ENCODE assay signal across 21 mouse cellular contexts in the genomic region with DNA sequence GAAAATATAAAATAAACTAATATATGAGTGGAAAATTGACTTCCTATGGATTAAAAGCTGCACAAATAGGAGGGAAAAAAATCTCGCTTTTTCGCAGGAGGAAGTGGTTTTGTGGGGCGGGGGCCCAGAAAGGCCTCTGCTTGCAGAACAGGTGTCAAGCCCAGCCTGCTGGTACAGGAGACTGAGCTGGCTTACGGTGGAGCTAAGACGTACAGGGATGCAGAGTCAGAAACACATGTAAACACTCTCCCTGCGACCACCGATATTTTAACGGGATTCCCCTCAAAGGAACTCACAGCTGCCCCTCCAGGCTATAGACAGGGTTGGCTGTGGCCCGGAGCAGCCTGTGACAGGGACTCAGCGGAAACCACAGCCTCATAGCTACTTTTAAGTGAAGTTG.
DNase-seq lines count a peak whose midpoint lies in the region; ATAC-seq and TF ChIP-seq lines count a peak whose summit lies in the region.
"Had no signal": no experiment of that assay in that cellular context is flagged by ENCODE, and none has a peak within 500 bp of the region (broad histone marks: within the 10 kb centered on the region; RNA-seq: fewer than 3 reads in every experiment).

No protein-coding gene starts in this region.

- no peak for ATAC-seq in kidney, postnatal 0 days (replicated peaks; ENCODE audit: low FRiP score, low read depth)
- ATAC-seq in megakaryocyte progenitor cell, adult 5-6 weeks (replicated peaks; ENCODE audit: poor library complexity), result no peak
- ATAC-seq: hindbrain, embryonic 16.5 days; intestine, postnatal 0 days had no signal

- WGBS in kidney, postnatal 0 days, result 60% methylated on average over 10 of the region's 10 CpGs
- WGBS in kidney, adult 2 months, result 73% methylated on average over 10 of the region's 10 CpGs
- WGBS in forebrain, embryonic 10.5 days, result 78% methylated on average over 10 of the region's 10 CpGs

- no peaks in the 10 kb centered on the region for H3K4me1 ChIP-seq in kidney, postnatal 0 days (replicated peaks; ENCODE audit: insufficient read depth, low read length)
- no peaks in the 10 kb centered on the region for H3K4me1 ChIP-seq in kidney, adult 2 months (ENCODE audit: control insufficient read depth, insufficient read depth, low read length)
- H3K4me1 ChIP-seq in forebrain, embryonic 10.5 days, result peaks cover 9% of the 10 kb centered on the region

- H3K36me3 ChIP-seq in kidney, postnatal 0 days (ENCODE audit: insufficient read depth, low read length), result no peaks in the 10 kb centered on the region
- no peaks in the 10 kb centered on the region for H3K36me3 ChIP-seq in kidney, adult 2 months (ENCODE audit: control insufficient read depth, insufficient read depth, low read length)
- H3K36me3 ChIP-seq in forebrain, embryonic 10.5 days (replicated peaks), result no peaks in the 10 kb centered on the region
- H3K36me3 ChIP-seq: hindbrain, embryonic 10.5 days; kidney, embryonic 15.5 days; midbrain, embryonic 10.5 days; neural tube, embryonic 15.5 days had no signal

- DNase-seq in kidney, postnatal 0 days (ENCODE audit: low spot score), result peak; percentile 37
- no peak for DNase-seq in kidney, adult 2 months
- DNase-seq in T-cell, adult 2 months (ENCODE audit: low spot score), result peak; percentile 45
- peak; percentile 68 for DNase-seq in naive thymus-derived CD4-positive, alpha-beta T cell, adult 2 months (ENCODE audit: low read depth)
- peak; percentile 80 for DNase-seq in thymus, postnatal 25 days
- no peak for DNase-seq in heart, adult 8-10 months (ENCODE audit: low spot score)
- no peak for DNase-seq in forebrain, embryonic 10.5 days (ENCODE audit: extremely low spot score, low spot score)
- DNase-seq: adrenal gland, postnatal 36 days; cerebellum, adult 11-12 months; gastrocnemius, postnatal 25 days; kidney, postnatal 4 days; layer of hippocampus, adult 9-11 months; lung, postnatal 4 days had no signal

- no peak overlapping the region for H3K4me2 ChIP-seq in kidney, postnatal 0 days (ENCODE audit: low read length)
- H3K4me2 ChIP-seq: kidney, embryonic 15.5 days; neural tube, embryonic 15.5 days had no signal

- no peaks in the 10 kb centered on the region for H3K9me3 ChIP-seq in kidney, postnatal 0 days (replicated peaks; ENCODE audit: low read length)
- H3K9me3 ChIP-seq in forebrain, embryonic 10.5 days, result no peaks in the 10 kb centered on the region
- H3K9me3 ChIP-seq: kidney, embryonic 15.5 days; neural tube, embryonic 15.5 days had no signal

- H3K9ac ChIP-seq in kidney, postnatal 0 days (ENCODE audit: low read depth, low read length), result no peak overlapping the region
- H3K9ac ChIP-seq: kidney, embryonic 15.5 days; liver, embryonic 14.5 days; neural tube, embryonic 15.5 days had no signal

- no peak for TF ChIP-seq POLR2A in kidney, adult 2 months (IDR thresholded peaks at IDR 0.05; ENCODE audit: low read depth, low read length)

- no peaks in the 10 kb centered on the region for H3K27me3 ChIP-seq in kidney, postnatal 0 days (ENCODE audit: insufficient read depth, low read length)
- no peaks in the 10 kb centered on the region for H3K27me3 ChIP-seq in kidney, adult 2 months (replicated peaks; ENCODE audit: control insufficient read depth, insufficient read depth, low read length)
- H3K27me3 ChIP-seq in forebrain, embryonic 10.5 days (ENCODE audit: poor library complexity, severe bottlenecking), result peaks cover 63% of the 10 kb centered on the region

- no peak overlapping the region for H3K27ac ChIP-seq in kidney, postnatal 0 days
- H3K27ac ChIP-seq in kidney, adult 2 months (ENCODE audit: insufficient read depth, low read depth, low read length), result no peak overlapping the region
- no peak overlapping the region for H3K27ac ChIP-seq in forebrain, embryonic 10.5 days
- H3K27ac ChIP-seq: kidney, embryonic 15.5 days; liver, embryonic 14.5 days; midbrain, embryonic 10.5 days; neural tube, embryonic 15.5 days had no signal

- H3K4me3 ChIP-seq in kidney, postnatal 0 days (replicated peaks; ENCODE audit: low read depth, low read length), result no peak overlapping the region
- H3K4me3 ChIP-seq in kidney, adult 2 months (ENCODE audit: insufficient read depth, low read depth, low read length), result no peak overlapping the region
- H3K4me3 ChIP-seq in forebrain, embryonic 10.5 days, result no peak overlapping the region
- H3K4me3 ChIP-seq: hindbrain, embryonic 10.5 days; kidney, embryonic 15.5 days; midbrain, embryonic 10.5 days; neural tube, embryonic 15.5 days had no signal

- no peak for TF ChIP-seq CTCF in kidney, postnatal 0 days (IDR thresholded peaks at IDR 0.05; ENCODE audit: low read depth)
- TF ChIP-seq CTCF in kidney, adult 2 months (conservative IDR thresholded peaks at IDR 0.05; ENCODE audit: insufficient read depth, insufficient read length, low read depth, low read length), result no peak

Comparison
In these comparisons a context has a peak if more than half of its experiments do, and no peak if none do; other contexts are left out.
1. DNase-seq: peak in kidney, postnatal 0 days (single experiment), T-cell, adult 2 months (single experiment), naive thymus-derived CD4-positive, alpha-beta T cell, adult 2 months (single experiment) and thymus, postnatal 25 days (single experiment); none in kidney, adult 2 months (single experiment), heart, adult 8-10 months (single experiment) and forebrain, embryonic 10.5 days (single experiment).